Mouse (Mus musculus): Measurements from ENCODE around the gene Parp11. TPM values are rescaled to one million over a fixed set of nuclear protein-coding genes. Genes with fewer than 3 reads are reported as not detected.

Parp11 gene
- total RNA-seq, 2 experiments from 2014 or later, result 26.3 to 30.9 TPM

- no peak for DNase-seq (ENCODE audit: low spot score in 2 of 2)
Observed at GRCm38 (mm10) chr6:127447686-127448460, 1.2 kb downstream of the Parp11 start.

GRCm38 (mm10) chr6:127448869-127449268 lies 2.2 kb downstream of the Parp11 start:
- no peak for DNase-seq (ENCODE audit: low spot score in 2 of 2)

- DNase-seq (ENCODE audit: low spot score in 2 of 2), result no peak
Observed at GRCm38 (mm10) chr6:127449531-127450422, 3.1 kb downstream of the Parp11 start.

- DNase-seq (ENCODE audit: low spot score in 2 of 2), result peak; percentile 83 to 87
Observed at GRCm38 (mm10) chr6:127453407-127454343, 7.0 kb downstream of the Parp11 start.

- no peak for DNase-seq (ENCODE audit: low spot score in 2 of 2)
Observed at GRCm38 (mm10) chr6:127454344-127454707, 7.7 kb downstream of the Parp11 start.

GRCm38 (mm10) chr6:127454809-127455208 lies 8.2 kb downstream of the Parp11 start:
- DNase-seq (ENCODE audit: low spot score in 2 of 2), result no peak

- no peak for DNase-seq (ENCODE audit: low spot score in 2 of 2)
Observed at GRCm38 (mm10) chr6:127455440-127455839, 8.8 kb downstream of the Parp11 start.

- DNase-seq (ENCODE audit: low spot score in 2 of 2), result no peak
Observed at GRCm38 (mm10) chr6:127456769-127457168, 10.1 kb downstream of the Parp11 start.

- DNase-seq (ENCODE audit: low spot score in 2 of 2), result no peak
Observed at GRCm38 (mm10) chr6:127459776-127460175, 13.1 kb downstream of the Parp11 start.

- DNase-seq (ENCODE audit: low spot score in 2 of 2), result no peak
Observed at GRCm38 (mm10) chr6:127461491-127461890, 14.9 kb downstream of the Parp11 start.

- DNase-seq (ENCODE audit: low spot score in 2 of 2), result no peak
Observed at GRCm38 (mm10) chr6:127462251-127462650, 15.6 kb downstream of the Parp11 start.

GRCm38 (mm10) chr6:127463273-127464001 lies 16.8 kb downstream of the Parp11 start:
- no peak for DNase-seq (ENCODE audit: low spot score in 2 of 2)

- no peak for DNase-seq (ENCODE audit: low spot score in 2 of 2)
Observed at GRCm38 (mm10) chr6:127464523-127464922, 17.9 kb downstream of the Parp11 start.

- DNase-seq (ENCODE audit: low spot score in 2 of 2), result no peak
Observed at GRCm38 (mm10) chr6:127466749-127467310, 20.2 kb downstream of the Parp11 start.

GRCm38 (mm10) chr6:127472078-127472477 lies 25.4 kb downstream of the Parp11 start:
- no peak for DNase-seq (ENCODE audit: low spot score in 2 of 2)

GRCm38 (mm10) chr6:127473961-127474360 lies 27.3 kb downstream of the Parp11 start:
- DNase-seq (ENCODE audit: low spot score in 2 of 2), result no peak

GRCm38 (mm10) chr6:127475231-127475630 lies 28.6 kb downstream of the Parp11 start:
- DNase-seq (ENCODE audit: low spot score in 2 of 2), result no peak

- DNase-seq (ENCODE audit: low spot score in 2 of 2), result no peak
Observed at GRCm38 (mm10) chr6:127491046-127491445, 44.4 kb downstream of the Parp11 start.

GRCm38 (mm10) chr6:127492561-127492960 lies 45.9 kb downstream of the Parp11 start:
- no peak for DNase-seq (ENCODE audit: low spot score in 2 of 2)

- no peak for DNase-seq (ENCODE audit: low spot score in 2 of 2)
Observed at GRCm38 (mm10) chr6:127493750-127494149, 47.1 kb downstream of the Parp11 start.

Data from adrenal gland, postnatal 4 days (tissue).